Mouse (Mus musculus) heart, adult 2 months (tissue): ENCODE results near the gene Zfp202. TPM values are rescaled to one million over a fixed set of nuclear protein-coding genes. Genes with fewer than 3 reads are reported as not detected.
A peak's percentile ranks its signal among the peaks of the same experiment; 100 is the strongest.

Source experiments
- DNase-seq, 2 experiments: peaks; one replicate each; pipeline ENCODE4 v3.0.0; 2021
- H3K27ac ChIP-seq: fragments of 200-600 bp; 2 replicates; pipeline ENCODE4 v1.8.1; 2022
- H3K27me3 ChIP-seq: fragments of 200-500 bp; 2 replicates; pipeline ENCODE4 v1.6.1; 2012; ENCODE audit warnings: mild to moderate bottlenecking, low read length, inconsistent platforms, mixed read lengths; ENCODE audit not compliant: control insufficient read depth, insufficient read depth
- H3K36me3 ChIP-seq: fragments of 200-500 bp; 2 replicates; pipeline ENCODE4 v1.6.1; 2012; ENCODE audit warnings: low read length, inconsistent platforms; ENCODE audit not compliant: control insufficient read depth, insufficient read depth
- H3K4me1 ChIP-seq: fragments of 200-500 bp; 2 replicates; pipeline ENCODE4 v1.6.1; 2011; ENCODE audit warnings: low read length; ENCODE audit not compliant: control insufficient read depth, insufficient read depth
- H3K4me3 ChIP-seq: fragments of 200-600 bp; 2 replicates; pipeline ENCODE4 v1.8.1; 2022
- H3K79me2 ChIP-seq: fragments of 200-500 bp; replicated peaks from 2 replicates; pipeline ENCODE4 v1.6.1; 2012; ENCODE audit warnings: mild to moderate bottlenecking, inconsistent platforms, low read length, moderate library complexity, mixed read lengths; ENCODE audit not compliant: control insufficient read depth, insufficient read depth
- H3K9ac ChIP-seq: fragments of 200-500 bp; 2 replicates; pipeline ENCODE4 v1.6.1; 2012; ENCODE audit warnings: low read depth, mild to moderate bottlenecking, control low read depth, inconsistent platforms, low read length, mixed read lengths
- CTCF ChIP-seq: fragments of 200-600 bp; IDR thresholded peaks from 2 replicates; pipeline ENCODE4 v1.8.1; 2022; ENCODE audit warnings: antibody characterized with exemption, mild to moderate bottlenecking, moderate library complexity
- EP300 ChIP-seq: fragments of 200-500 bp; IDR thresholded peaks from 2 replicates; pipeline ENCODE4 v1.6.1; 2011; ENCODE audit warnings: low read depth, low read length, control low read depth; ENCODE audit not compliant: insufficient read depth
- POLR2A ChIP-seq: fragments of 200-500 bp; IDR thresholded peaks from 2 replicates; pipeline ENCODE4 v1.6.1; 2011; ENCODE audit warnings: mild to moderate bottlenecking, low read depth, low read length, control low read depth; ENCODE audit not compliant: insufficient read depth
- WGBS: fragments of 180-500 bp; shearing (Covaris S2); methylation state at CpG from one replicate; pipeline ENCODE4 v1.1.7; 2018; 5-methylcytosine and 5-hydroxymethylcytosine counted together
- intact Hi-C: fragments of 180-260 bp; cut with DNase I; formaldehyde crosslinking; loops from one replicate; pipeline ENCODE4 v1.15.1; 2025
- polyA plus RNA-seq: library from polyadenylated mRNA; depleted of rRNA; stranded (reverse); fragments of >200 nt; gene quantifications from 2 replicates; pipeline ENCODE4 v1.2.3, GENCODE M21; 2012
- total RNA-seq, 2 experiments: library from RNA; stranded (reverse); gene quantifications; 2 replicates each; pipeline ENCODE4 v1.2.3; 2021

The Zfp202 gene
- total and polyA plus RNA-seq, 3 experiments: 1.2 to 2.8 (median 2.7) TPM

GRCm38 (mm10) chr9:40191086-40191876 is 835 bp upstream of the Zfp202 start:
- Histone ChIP-seq H3K27ac (peak overlapping the region; percentile 74), H3K27me3 (no peaks in the 10 kb centered on the region), H3K79me2 (no peaks in the 10 kb centered on the region), H3K4me3 (peak overlapping the region; percentile 51), H3K9ac (no peak overlapping the region), H3K4me1 (no peaks in the 10 kb centered on the region; the same call in 1 of the 2 replicates), H3K36me3 (no peaks in the 10 kb centered on the region)
- 70% methylated on average over 9 of the region's 9 CpGs for WGBS
- no peak for DNase-seq
- intact Hi-C loops: no loop called here
- no peak for TF ChIP-seq POLR2A
- no peak for TF ChIP-seq EP300

- intact Hi-C loops: no loop called here
- Histone ChIP-seq H3K4me3 (no peak overlapping the region), H3K36me3 (no peaks in the 10 kb centered on the region), H3K9ac (no peak overlapping the region), H3K27me3 (no peaks in the 10 kb centered on the region), H3K27ac (no peak overlapping the region), H3K4me1 (no peaks in the 10 kb centered on the region; the same call in 1 of the 2 replicates), H3K79me2 (no peaks in the 10 kb centered on the region)
- TF ChIP-seq EP300 (no peak), POLR2A (no peak), CTCF (no peak)
- WGBS: 62% methylated on average over 3 of the region's 3 CpGs
- peak; percentile 31 to 48 for DNase-seq
Measured at GRCm38 (mm10) chr9:40195981-40196380, 3.9 kb downstream of the Zfp202 start.

GRCm38 (mm10) chr9:40206546-40206950 is 14.4 kb downstream of the Zfp202 start:
- no peaks in the 10 kb centered on the region for H3K79me2 ChIP-seq
- no peak overlapping the region for H3K4me3 ChIP-seq
- no peaks in the 10 kb centered on the region for H3K27me3 ChIP-seq
- WGBS: 53% methylated on average over 5 of the region's 5 CpGs
- no peaks in the 10 kb centered on the region; the same call in 1 of the 2 replicates for H3K36me3 ChIP-seq
- no peak overlapping the region for H3K9ac ChIP-seq
- peaks cover 2% of the 10 kb centered on the region; the same call in 1 of the 2 replicates for H3K4me1 ChIP-seq
- H3K27ac ChIP-seq: no peak overlapping the region
- TF ChIP-seq CTCF: no peak
- no peak for TF ChIP-seq POLR2A
- TF ChIP-seq EP300: no peak
- intact Hi-C loops: no loop called here
- no peak for DNase-seq

GRCm38 (mm10) chr9:40210744-40211143 is 18.6 kb downstream of the Zfp202 start:
- WGBS: 86% methylated on average over 2 of the region's 2 CpGs
- H3K36me3 ChIP-seq: no peaks in the 10 kb centered on the region; the same call in 1 of the 2 replicates
- peaks cover 2% of the 10 kb centered on the region; the same call in 1 of the 2 replicates for H3K4me1 ChIP-seq
- H3K9ac ChIP-seq: no peak overlapping the region
- no peaks in the 10 kb centered on the region for H3K79me2 ChIP-seq
- TF ChIP-seq EP300: no peak
- no peak for TF ChIP-seq CTCF
- no peak for TF ChIP-seq POLR2A
- no peaks in the 10 kb centered on the region for H3K27me3 ChIP-seq
- intact Hi-C loops: no loop called here
- H3K27ac ChIP-seq: no peak overlapping the region
- no peak for DNase-seq
- H3K4me3 ChIP-seq: no peak overlapping the region

- DNase-seq: no peak
- WGBS: 92% methylated on average over 5 of the region's 5 CpGs
- H3K4me3 ChIP-seq: no peak overlapping the region
- no peak overlapping the region for H3K9ac ChIP-seq
- H3K79me2 ChIP-seq: no peaks in the 10 kb centered on the region
- H3K27me3 ChIP-seq: no peaks in the 10 kb centered on the region
- intact Hi-C loops: no loop called here
- H3K36me3 ChIP-seq: no peaks in the 10 kb centered on the region; the same call in 1 of the 2 replicates
- TF ChIP-seq POLR2A: no peak
- TF ChIP-seq EP300: no peak
- no peak for TF ChIP-seq CTCF
- no peaks in the 10 kb centered on the region for H3K4me1 ChIP-seq
- H3K27ac ChIP-seq: no peak overlapping the region
Measured at GRCm38 (mm10) chr9:40214058-40214457, 21.9 kb downstream of the Zfp202 start.

GRCm38 (mm10) chr9:40216651-40217050 is 24.5 kb downstream of the Zfp202 start:
- no peak overlapping the region for H3K9ac ChIP-seq
- TF ChIP-seq CTCF (no peak), POLR2A (no peak), EP300 (no peak)
- no peak overlapping the region for H3K4me3 ChIP-seq
- H3K4me1 ChIP-seq: no peaks in the 10 kb centered on the region
- intact Hi-C loops: no loop called here
- DNase-seq: no peak
- no peaks in the 10 kb centered on the region for H3K36me3 ChIP-seq
- no peaks in the 10 kb centered on the region for H3K79me2 ChIP-seq
- H3K27me3 ChIP-seq: no peaks in the 10 kb centered on the region
- WGBS: 73% methylated on average over 4 of the region's 4 CpGs
- no peak overlapping the region for H3K27ac ChIP-seq
